Mouse (Mus musculus) ES-E14 (cell line): Measurements from ENCODE around the gene Ceacam18.

Source experiments
- CHD2 ChIP-seq: IDR thresholded peaks from 2 replicates; pipeline ENCODE4 v1.6.1; 2014; ENCODE audit warnings: mild to moderate bottlenecking, low read depth, low read length, inconsistent platforms
- HCFC1 ChIP-seq: IDR thresholded peaks from 2 replicates; pipeline ENCODE4 v1.6.1; 2012; ENCODE audit warnings: low read length, inconsistent platforms, borderline replicate concordance; ENCODE audit not compliant: insufficient read depth
- MAFK ChIP-seq: IDR thresholded peaks from 2 replicates; pipeline ENCODE4 v1.6.1; 2014; ENCODE audit warnings: mild to moderate bottlenecking, low read depth, low read length, inconsistent platforms; ENCODE audit not compliant: insufficient read depth
- ZNF384 ChIP-seq: IDR thresholded peaks from 2 replicates; pipeline ENCODE4 v1.6.1; 2012; ENCODE audit warnings: low read depth, low read length, inconsistent platforms

DNA sequence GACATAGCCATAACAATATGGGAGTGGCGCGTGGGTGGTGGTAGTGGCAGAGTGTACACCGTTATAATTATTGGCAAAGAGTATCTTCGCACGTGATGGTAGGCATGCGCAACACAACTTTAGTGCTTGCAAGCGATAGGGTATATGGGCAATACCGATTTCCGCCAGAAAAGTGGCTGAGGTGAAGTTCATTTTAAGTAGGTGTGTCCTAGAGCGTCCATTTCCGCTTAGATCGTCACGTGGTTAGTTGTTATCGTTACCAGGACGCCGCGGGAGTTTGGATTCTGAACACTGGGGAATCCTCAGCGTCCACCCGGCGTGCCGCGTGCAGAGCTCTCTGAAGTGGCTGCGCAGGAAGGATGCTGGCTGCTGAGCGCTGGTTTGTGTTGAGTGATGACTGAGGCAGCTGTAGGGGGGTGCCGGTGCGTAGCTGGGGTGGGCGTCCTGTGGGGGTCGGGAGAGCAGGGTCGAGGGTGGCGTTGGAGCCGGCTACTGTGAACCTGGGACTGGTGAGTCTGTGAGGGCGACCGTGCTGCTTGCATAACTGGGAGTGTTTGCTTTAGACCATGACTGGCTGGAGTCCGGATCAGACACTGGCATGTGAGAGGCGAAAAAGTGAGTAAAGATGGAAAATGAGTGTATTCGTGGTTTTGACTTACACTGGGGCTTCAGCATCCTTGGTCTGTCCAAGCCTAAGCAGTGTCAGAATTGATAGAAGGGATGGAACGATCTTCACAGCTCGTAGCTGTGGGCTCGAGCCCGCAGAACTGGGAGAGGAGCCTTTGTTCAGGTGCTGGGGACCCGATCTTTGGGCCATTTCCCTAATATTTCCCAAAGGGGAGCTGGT, 27.4 kb upstream of the Ceacam18 start, which contains the start of gene Zfp819:
- no peak for TF ChIP-seq CHD2
- no peak for TF ChIP-seq HCFC1
- no peak for TF ChIP-seq ZNF384
- TF ChIP-seq MAFK = no peak
